Mouse (Mus musculus): ENCODE measurements around the gene Ccdc162.

Ccdc162 gene

DNA sequence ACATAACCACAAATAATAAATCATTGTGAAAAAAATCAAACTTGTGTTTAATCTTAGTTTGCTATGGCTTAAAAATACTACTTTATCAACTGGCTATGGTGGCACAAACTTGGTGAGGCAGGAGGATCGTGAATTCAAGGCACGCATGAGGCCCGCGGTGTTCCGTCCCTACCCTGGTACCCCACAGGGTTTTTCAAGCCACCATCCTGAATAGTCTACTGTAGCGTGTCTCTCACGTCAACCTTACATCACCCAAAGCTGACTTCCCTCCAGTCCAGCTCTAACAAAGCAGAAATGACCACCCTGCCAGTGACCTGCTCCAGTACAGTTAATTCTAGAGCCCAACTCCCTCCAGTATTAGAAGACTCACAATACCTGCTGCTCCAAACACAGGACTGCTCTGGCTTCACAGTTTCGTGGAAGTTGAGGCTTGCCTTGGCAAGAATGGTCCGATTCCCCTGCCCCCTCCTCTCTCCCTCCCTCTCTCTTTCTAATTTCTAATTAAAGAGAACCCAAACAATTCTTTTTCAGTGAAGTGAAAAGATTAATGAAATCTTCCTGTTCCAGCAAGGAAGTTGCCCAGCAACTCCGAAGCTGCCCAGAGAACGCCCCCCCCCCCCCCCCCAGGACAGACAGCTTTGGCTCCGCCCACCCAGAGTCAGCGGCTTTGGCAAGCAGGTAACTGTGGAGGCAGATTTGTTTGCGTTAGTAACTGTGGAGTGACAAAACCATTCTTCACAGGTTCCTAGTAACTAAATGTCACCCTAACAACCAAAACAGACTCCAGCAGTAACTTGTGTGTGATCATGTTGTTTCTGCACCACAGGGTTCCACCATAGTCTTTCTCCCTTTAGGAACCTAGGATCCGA is at the start of gene Ccdc162:
TSS of gene Ccdc162 (minus strand) at position 606 of the 869 bp plus-strand sequence.
- peak; percentile 60 for DNase-seq (ENCODE audit: low read depth, low spot score)

DNA sequence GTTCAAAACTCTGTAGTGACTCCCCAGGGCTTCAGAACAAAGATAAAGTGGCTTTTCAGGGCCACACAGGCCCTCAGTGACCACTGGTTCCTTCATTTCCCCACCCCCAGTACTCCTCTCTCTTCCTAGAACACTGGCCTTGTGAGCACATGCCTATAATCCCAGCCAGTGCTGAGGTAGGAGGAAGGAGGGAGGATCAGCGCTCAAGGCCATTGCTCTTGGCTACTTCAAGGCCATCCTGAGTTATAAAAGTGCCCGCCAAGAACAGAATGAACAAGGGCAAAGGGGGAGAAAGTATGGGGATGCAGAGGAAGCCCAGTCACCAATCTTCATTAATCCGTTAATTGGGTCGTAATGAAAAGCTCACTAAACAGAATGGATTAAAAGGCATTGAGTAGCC is 49.2 kb upstream of the Ccdc162 start:
- DNase-seq (ENCODE audit: low read depth, low spot score), result no peak

DNA sequence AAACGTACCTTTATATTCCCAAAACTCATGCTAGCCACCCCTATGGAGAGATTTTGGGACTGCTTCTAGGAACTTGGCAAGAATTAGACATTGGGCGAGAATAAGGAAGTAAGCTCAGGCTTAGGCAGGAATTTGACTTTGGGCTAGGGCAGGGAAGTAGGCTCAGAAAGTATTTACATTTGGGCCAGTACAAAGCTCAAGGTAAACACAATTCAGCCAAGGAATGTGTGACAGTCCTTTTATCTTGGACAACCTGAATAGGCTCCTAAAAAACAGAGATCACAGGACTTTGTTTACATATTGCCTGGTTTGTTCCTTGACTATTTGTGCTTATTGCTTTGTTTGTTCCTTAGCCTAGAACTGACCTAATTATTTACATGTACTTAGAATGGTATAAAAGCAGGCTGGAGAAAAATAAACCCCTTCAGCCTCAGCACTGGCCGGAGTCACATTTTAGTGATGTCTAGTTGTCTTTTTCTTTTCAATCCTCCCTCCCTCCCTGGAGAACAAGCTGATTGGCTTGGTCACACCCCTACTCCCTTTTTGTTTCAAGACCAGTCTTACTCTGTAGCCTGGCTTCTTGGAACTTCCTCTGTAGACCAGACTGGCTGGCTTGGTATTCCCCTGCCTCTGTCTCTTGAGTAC is 47.4 kb upstream of the Ccdc162 start:
- DNase-seq (ENCODE audit: low read depth, low spot score), result no peak

DNA sequence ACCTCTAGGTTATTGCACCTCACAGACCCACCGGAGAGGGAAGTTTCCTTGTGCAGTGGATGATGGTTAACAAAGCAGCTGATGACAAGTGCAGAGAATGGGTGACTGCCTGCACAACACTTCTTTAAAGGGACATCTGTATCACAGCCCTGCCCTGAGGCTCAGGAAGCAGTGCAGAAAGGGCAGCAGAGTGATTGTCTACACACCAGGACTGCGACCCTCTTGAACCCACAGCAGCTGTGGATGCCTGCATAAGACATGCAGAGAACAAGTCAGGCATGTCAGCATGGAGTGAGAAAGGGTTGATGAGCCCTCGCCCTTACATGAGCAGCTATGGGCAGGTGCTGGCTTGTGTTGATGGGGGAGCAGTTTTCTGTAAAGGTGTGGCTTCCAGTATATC is 44.4 kb upstream of the Ccdc162 start:
- no peak for DNase-seq (ENCODE audit: low read depth, low spot score)

DNA sequence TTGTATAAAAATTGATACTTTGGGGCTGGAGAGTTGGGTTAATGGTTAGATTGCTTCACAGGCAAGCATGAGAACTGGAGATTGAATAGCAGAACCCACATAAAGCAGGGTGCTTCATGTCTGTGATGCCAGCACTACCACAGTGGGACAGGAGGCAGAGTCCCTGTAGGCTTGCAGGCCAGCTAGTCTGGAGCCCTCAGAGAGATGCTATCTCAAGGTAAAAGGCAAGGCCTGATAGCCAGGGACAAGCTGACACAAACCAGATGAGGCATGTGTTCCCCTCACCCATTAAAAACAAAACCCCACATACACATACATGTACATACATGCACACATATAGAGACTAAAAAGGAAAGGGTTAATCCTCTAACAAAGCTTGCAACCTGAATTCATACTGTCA is 41.6 kb upstream of the Ccdc162 start:
- no peak for DNase-seq (ENCODE audit: low read depth, low spot score)

DNA sequence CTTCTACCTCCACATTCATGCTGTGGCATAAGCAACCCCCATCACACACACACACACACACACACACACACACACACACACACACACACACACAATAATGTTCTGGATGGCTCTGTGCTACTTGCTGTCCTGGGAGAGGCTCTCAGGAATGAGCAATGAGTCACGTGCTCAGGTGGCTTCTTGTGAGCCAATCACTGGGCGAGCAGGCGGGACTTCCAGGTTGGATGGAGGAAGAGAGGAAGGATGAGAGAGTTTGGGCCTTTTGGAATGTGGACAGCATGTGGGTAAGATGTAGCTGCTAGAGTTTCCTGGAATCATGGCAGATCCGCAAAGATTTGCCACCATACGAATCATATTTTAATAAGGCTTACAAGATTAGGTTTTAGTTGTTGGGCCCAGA is 40.8 kb upstream of the Ccdc162 start:
- no peak for DNase-seq (ENCODE audit: low read depth, low spot score)

DNA sequence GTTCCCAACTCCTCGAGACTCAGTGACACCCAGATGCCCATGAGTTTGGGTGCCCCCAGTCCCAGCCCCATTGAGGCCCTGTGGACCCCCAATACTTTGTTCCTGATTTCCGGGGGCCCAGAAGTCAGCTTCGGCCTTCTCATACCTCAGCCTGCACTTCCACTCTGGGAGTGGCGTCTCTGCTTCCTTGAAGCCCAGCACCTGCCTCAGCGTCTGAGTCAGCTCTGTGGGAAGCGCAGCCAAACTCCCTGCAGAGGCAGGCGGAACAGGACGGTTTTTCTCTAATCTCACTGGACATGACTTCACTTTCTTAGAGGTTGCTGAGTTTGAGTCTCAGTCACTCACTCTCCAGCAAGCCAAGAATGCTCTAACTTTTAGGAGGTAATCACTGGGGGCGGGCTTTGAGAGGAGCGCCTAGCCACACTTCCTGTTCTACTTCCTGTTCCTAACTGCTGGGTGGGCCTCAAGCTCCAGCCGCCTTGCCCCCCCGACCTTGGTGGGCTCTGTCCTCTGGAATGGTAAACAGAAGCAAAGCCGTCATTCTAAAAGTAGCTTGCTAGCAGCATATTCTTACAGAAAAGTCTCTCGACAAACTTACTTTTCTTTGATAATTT is 35.5 kb upstream of the Ccdc162 start:
- peak; percentile 9 for DNase-seq (ENCODE audit: low read depth, low spot score)

DNA sequence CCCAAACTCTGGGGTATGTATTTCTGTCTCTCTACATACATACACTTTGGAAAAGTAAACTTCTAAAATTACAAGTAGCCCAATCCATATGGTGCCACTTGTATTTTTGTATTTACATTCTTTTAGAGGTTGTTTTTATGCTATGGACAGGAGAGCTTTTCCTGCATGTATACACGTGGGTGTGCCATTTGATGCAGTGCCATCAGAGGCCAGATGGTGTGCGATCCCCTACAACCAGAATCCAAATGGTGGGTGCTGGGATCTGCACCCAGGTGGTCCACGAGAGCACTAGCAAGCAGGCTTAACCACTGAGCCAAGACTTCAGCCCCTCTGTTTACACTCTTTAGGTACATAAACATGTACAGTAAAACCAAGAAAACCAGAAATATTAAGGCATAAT is 32.9 kb upstream of the Ccdc162 start:
- DNase-seq (ENCODE audit: low read depth, low spot score), result peak; percentile 17

DNA sequence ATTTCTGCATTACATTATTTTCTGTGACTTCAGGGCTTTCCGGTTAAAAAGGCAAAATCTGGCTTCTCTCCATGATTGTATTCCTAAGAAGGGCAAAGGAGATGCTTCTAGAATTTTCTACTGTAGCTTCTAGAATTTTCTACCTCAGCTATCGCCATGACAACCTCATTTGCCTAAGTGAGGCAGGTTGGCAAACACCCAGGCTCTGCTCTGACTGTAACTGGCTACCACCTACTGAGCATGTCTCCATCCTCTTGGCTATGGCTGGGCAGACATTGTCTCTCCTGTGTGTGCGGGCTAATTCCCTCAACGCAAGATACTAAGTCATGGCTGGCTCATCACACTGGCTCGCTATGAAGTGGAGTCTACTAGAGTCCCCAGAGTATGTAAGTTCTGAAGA is 30.1 kb upstream of the Ccdc162 start:
- peak; percentile 82 for DNase-seq (ENCODE audit: low read depth, low spot score)

DNA sequence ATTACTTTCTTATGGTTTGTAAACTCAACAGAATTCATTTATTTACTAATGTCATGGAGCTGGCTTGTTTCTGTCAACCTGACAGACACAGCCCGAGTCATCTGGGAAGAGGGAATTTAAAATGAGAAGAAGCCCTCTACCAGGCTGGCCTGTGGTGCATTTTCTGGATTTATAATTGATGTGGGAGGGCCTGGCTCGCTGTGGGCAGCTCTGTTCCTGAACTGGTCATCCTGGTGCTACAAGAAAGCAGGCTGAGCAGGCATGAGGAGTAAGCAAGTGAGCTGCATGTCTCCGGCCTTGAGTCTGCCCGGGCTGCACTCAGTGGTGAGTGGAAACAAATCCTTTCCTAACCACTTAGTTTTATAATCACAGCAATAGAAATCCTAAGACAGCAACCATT is 27.6 kb upstream of the Ccdc162 start:
- no peak for DNase-seq (ENCODE audit: low read depth, low spot score)

DNA sequence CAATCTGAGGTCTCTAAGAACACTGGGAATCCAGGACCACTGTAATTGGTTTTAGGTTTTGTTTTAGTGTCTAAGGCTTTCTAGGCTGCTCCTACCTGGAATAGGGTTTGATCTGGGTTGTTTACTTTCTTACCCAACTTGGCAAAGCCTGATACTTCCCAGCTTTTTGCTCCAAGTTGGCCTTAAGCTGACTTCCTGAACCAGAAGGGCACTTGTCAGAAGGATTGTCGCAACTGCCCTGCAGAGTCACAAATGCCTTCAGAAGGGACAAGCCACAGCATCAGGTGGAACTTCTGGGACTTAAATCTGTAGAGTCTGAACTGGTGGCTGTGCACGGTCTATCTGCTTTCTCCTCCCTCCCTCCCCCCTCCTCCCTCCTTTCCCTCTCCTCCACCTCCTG is 23.8 kb upstream of the Ccdc162 start:
- no peak for DNase-seq (ENCODE audit: low read depth, low spot score)

DNA sequence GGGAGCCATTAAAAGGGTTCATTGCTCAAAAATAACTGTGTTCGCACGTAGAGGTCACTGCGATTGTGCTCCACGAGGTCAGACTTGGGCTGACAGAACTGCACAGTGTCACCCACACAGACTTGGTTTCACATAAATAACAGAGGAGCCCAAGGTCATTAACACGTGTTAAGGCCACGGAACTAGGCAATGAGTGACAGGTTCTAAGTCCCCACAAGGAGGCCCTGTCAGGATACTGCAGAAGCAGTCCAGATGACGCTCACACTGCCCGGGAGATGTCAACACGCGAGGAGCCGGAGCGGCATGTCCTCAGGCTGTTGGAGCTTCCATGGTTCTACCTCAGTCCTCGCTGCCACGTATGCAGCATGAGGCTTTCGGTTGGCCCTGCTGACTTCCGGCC is 20.8 kb upstream of the Ccdc162 start:
- no peak for DNase-seq (ENCODE audit: low read depth, low spot score)

DNA sequence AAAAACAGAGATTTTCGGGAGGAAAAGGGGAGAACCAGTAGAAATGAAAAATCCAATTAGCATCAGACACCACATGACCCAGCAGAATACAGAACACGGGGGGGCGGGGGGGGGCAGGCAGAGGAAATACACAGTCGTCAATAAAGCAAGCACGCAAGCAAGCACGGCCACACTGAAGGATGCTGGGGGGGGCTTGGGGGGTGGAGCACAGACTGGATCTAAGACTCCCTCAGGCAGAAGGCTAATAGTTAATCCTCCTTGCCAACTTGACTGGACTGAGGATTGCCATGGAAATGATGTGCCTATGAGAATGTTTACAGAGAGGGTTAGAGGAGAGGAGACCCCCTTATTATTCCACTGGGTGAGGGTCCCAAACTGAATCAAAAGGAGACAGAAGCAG is 19.0 kb upstream of the Ccdc162 start:
- no peak for DNase-seq (ENCODE audit: low read depth, low spot score)

DNA sequence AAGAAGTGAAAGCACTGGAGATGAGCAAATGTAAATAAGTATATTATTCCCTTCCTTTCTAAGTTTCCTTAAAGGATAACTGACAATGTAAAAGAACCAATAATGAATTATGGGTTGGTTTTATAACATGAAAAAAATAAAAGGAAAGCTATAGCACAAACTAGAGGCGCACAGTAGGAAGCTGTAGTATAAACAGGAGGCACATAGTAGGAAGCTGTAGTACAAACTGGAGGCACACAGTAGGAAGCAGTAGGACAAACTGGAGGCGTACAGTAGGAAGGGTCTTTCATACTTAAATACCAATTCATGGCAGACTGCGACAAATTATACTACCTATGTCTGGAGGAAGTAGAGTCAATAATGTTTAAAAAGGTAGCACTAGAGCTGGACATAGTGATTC is 16.8 kb upstream of the Ccdc162 start:
- DNase-seq (ENCODE audit: low read depth, low spot score), result no peak

DNA sequence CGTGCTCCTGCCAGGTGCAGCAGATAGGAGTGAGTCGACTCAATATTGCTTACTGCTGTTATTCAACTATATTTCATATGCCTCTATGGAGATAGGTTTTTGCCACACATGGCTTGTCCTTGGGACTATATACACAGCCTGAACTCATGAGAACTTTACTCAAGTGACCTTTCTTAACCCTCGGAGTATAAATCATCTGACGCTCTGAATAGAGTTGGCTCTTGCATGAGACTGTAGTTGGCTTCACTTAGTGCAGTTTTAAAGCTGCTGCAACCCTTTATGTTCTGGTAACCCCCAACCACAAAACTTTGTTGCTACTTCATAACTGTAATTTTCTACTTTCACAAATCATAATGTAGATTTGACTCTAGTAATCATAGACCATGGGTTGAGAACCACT is 15.5 kb upstream of the Ccdc162 start:
- DNase-seq (ENCODE audit: low read depth, low spot score), result no peak

DNA sequence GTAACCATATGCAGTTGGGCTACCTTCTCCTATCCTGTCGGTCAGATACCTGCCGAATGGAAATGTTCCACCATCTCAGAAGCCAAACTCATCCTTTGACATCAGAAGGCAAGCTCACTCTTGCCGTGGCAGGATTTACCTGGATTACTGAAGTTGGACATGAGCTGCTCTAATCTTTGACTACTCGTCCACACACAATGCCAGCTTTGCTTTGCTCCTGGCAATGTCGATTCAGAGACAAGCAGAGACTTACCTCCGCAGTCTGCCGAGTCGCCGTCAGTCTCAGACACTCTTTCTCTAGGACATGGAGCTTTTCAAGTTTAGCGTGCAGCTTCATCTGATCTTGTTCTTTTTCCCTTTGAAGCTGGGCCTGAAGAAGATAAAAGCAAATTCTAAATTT is 14.3 kb upstream of the Ccdc162 start:
- DNase-seq (ENCODE audit: low read depth, low spot score), result no peak

DNA sequence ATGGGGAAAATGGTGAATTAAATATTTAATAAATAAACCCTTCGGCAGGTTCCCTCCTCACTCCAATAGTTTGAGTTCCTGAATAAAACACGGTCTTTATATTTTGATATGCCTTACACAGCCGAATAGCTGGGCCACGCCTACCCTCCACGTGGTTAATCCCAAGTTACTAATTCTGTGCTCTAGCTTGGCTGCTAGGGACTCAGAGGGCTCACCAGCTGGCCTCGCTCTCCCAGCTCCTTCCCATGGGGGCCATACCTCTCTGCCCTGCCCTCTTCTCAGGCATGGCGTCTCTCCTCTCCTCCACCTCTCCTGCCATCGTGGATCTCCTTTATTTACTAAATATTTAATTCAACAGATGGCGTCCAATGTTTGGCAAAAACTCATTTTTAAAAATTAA is 9.8 kb upstream of the Ccdc162 start:
- no peak for DNase-seq (ENCODE audit: low read depth, low spot score)

DNA sequence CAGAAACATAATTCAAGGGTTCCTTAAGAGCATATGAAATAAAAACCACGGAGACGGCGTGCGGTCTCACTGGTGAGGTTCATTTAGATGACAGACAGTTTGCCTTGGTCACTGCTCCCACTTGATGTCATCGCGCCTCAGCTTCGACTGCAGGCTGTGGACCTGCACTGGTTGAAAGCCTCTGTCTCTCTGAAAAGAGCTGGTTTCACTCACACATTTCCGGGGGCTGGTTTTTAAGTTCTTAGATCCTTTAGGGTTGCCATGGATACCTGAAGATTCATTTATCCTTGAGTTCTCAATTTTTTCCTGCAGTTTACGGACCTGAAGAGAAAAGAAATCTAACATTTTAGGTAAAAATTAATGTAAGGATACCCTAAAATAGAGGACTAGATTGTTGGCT is 3.2 kb upstream of the Ccdc162 start:
- DNase-seq (ENCODE audit: low read depth, low spot score), result peak; percentile 60

DNA sequence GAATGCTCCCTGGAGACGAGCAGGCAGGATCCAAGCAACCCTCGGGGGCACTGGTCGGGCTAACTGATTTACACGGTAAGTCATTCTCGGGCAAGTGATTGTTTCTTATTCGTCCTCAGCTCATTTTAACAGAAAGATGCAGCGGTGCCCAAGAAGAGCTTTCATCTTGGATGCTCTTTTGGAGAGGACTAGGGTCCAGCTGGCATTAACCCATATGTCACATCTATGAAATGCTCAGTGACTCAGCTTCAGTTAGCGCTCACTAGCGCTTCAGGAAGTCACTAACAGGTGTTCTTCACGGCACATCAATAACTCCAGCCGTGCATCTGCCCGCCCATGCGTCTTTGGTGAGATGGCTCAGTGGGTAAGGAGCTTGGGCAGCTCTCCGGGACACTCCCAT is 877 bp downstream of the Ccdc162 start:
- no peak for DNase-seq (ENCODE audit: low read depth, low spot score)

DNA sequence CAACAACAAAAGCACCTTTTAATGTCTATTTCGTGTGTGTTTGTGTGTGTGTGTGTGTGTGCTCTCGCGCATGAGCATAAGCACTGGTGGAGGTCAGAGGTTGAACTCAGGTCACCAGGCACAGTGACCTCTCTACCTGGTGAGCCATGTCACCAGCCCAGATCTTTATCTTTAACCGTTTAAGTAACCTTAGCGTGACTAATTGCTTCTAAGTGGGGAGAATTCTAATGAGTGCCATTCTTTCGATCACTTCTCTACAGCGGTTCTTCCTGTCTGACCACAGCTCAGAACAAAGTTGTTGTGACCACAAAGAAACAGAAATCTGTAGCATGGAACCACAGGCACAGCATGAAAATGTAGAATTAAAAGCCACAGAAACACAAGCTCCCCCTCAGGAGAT is 5.0 kb downstream of the Ccdc162 start:
- DNase-seq (ENCODE audit: low read depth, low spot score), result no peak

DNA sequence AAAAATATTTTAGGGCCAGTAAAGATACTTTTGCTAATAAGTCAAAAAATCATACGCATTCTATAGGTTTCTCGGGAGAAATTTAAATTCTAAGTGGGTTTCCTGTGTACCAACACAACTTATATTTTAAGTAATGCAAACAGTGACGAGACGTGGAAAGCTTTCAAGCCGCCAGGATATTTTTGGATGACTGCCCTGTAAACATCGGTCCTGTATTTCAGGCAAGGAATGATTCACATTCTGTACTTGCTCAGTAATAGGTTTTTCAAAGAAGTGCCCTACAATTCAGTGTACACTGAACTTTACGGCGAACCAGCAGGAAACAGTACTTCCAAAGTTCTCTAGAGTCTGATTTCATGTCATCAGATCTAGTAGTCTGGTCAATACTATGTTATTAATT is 5.7 kb downstream of the Ccdc162 start:
- no peak for DNase-seq (ENCODE audit: low read depth, low spot score)

DNA sequence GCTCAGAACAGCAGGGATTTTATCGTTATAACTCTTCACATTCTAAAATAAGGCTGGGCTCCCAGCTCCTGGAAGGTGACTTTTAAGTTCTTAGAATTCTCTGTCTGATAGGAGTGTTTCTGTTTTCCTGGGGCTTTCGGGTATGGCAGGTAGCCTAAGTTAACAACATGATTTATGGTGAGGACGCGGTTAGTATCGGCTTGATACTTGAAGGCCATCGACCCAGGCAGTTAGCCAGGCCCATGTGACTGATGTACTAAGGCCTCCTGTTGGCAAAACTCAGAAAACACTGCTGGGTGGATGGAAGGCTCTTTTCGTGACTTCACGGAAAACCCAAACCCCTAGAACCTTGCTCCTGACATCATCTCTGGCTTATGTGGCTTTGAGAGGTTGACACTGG is 7.1 kb downstream of the Ccdc162 start:
- DNase-seq (ENCODE audit: low read depth, low spot score), result no peak

DNA sequence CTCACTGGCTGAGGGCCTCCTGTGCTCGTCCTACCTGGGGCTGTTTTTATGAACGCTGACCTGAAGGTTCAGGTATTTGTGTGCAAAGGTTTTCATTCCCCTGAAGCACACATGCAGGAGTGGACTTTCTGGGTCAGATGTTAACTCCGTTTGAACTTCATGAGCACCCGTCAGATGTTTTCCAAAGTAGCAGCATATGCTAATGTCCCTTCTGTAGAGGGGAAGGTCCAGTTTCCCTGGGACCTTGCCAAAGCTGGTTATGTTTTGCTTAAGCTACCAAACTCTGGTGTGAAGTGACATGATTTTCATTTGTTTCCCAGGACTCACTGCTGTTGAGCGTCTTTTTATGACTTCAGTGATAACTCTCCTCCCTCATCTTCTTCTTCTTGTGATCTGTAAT is 16.8 kb downstream of the Ccdc162 start:
- DNase-seq (ENCODE audit: low read depth, low spot score), result no peak
